Mouse (Mus musculus) embryonic facial prominence, embryonic 11.5 days (tissue): Measurements from ENCODE around the gene Ednra. TPM values are rescaled to one million over a fixed set of nuclear protein-coding genes. Genes with fewer than 3 reads are reported as not detected.

Experiments used
- ATAC-seq: fragments of 200-750 bp; cut with Nextera tagmentation; replicated peaks from 2 replicates; pipeline ENCODE4 v1.8.0; 2017; ENCODE audit warnings: low read depth; ENCODE audit not compliant: insufficient number of reproducible peaks, low FRiP score, low TSS enrichment
- DNase-seq: peaks from one replicate; pipeline ENCODE4 v3.0.0-alpha.2; 2015; ENCODE audit warnings: low spot score
- H3K27ac ChIP-seq: fragments of 300-500 bp; sonication (generic); replicated peaks from 2 replicates; pipeline ENCODE4 v1.5.1; 2014; ENCODE audit warnings: mild to moderate bottlenecking, low read depth, low read length, control low read depth
- H3K27me3 ChIP-seq: fragments of 300-500 bp; sonication (generic); 2 replicates; pipeline ENCODE4 v1.6.1; 2014; ENCODE audit warnings: mild to moderate bottlenecking, low read length, moderate library complexity, mixed read lengths; ENCODE audit not compliant: control insufficient read depth, insufficient read depth
- H3K36me3 ChIP-seq: fragments of 300-500 bp; sonication (generic); replicated peaks from 2 replicates; pipeline ENCODE4 v1.6.1; 2014; ENCODE audit warnings: low read depth, mild to moderate bottlenecking, low read length, moderate library complexity, mixed read lengths; ENCODE audit not compliant: control insufficient read depth, insufficient read depth
- H3K4me1 ChIP-seq: fragments of 300-500 bp; sonication (generic); 2 replicates; pipeline ENCODE4 v1.6.1; 2014; ENCODE audit warnings: low read length, mixed read lengths; ENCODE audit not compliant: control insufficient read depth, insufficient read depth
- H3K4me2 ChIP-seq: fragments of 300-500 bp; sonication (generic); 2 replicates; pipeline ENCODE4 v1.6.1; 2014; ENCODE audit warnings: low read depth, mild to moderate bottlenecking, control low read depth, low read length, moderate library complexity
- H3K4me3 ChIP-seq: fragments of 300-500 bp; sonication (generic); 2 replicates; pipeline ENCODE4 v1.5.1; 2014; ENCODE audit warnings: low read depth, low read length, control low read depth
- H3K9ac ChIP-seq: fragments of 300-500 bp; sonication (generic); replicated peaks from 2 replicates; pipeline ENCODE4 v1.6.1; 2014; ENCODE audit warnings: mild to moderate bottlenecking, control low read depth, low read length
- H3K9me3 ChIP-seq: fragments of 300-500 bp; sonication (generic); replicated peaks from 2 replicates; pipeline ENCODE4 v1.6.1; 2016; ENCODE audit warnings: mild to moderate bottlenecking, low read length, inconsistent platforms, mixed read lengths; ENCODE audit not compliant: control insufficient read depth
- WGBS: fragments of 180-500 bp; shearing (Covaris S2); extraction: QIAGEN DNeasy Blood & Tissue Kit; methylation state at CpG from one replicate; pipeline ENCODE4 v1.1.7; 2014; 5-methylcytosine and 5-hydroxymethylcytosine counted together
- polyA plus RNA-seq: library from polyadenylated mRNA; unstranded; fragments of >200 nt; fragmentation: Nextera tagmentation; extraction: Ambion mirVana; gene quantifications from 2 replicates; pipeline ENCODE4 v1.2.1, GENCODE M21; 2014

Ednra gene
- polyA plus RNA-seq, 1 experiment from 2014 or later: 60.4 TPM

- Histone ChIP-seq H3K4me2 (no peak overlapping the region), H3K4me3 (no peak overlapping the region), H3K27ac (no peak overlapping the region), H3K4me1 (no peaks in the 10 kb centered on the region), H3K36me3 (no peaks in the 10 kb centered on the region), H3K27me3 (no peaks in the 10 kb centered on the region), H3K9ac (no peak overlapping the region), H3K9me3 (0 out of 2 replicates have a peak, but pooled peaks cover 3% of the 10 kb centered on the region)
- DNase-seq (no peak), ATAC-seq (no peak)
- WGBS: 83% methylated on average over 9 of the region's 9 CpGs
Measured at GRCm38 (mm10) chr8:77737327-77737726, 13.1 kb upstream of the Ednra start.

- H3K27me3 ChIP-seq: no peaks in the 10 kb centered on the region
- 41% methylated on average over 2 of the region's 2 CpGs for WGBS
- H3K27ac ChIP-seq: no peak overlapping the region
Measured at GRCm38 (mm10) chr8:77733792-77734191, 9.5 kb upstream of the Ednra start.

GRCm38 (mm10) chr8:77732964-77733363, 8.7 kb upstream of the Ednra start:
- Histone ChIP-seq H3K4me2 (no peak overlapping the region), H3K4me3 (no peak overlapping the region), H3K36me3 (no peaks in the 10 kb centered on the region), H3K9ac (no peak overlapping the region), H3K27ac (no peak overlapping the region), H3K27me3 (no peaks in the 10 kb centered on the region), H3K9me3 (0 out of 2 replicates have a peak, but pooled peaks cover 3% of the 10 kb centered on the region), H3K4me1 (no peaks in the 10 kb centered on the region)
- no peak for ATAC-seq
- 75% methylated on average over 3 of the region's 3 CpGs for WGBS
- no peak for DNase-seq

More at GRCm38 (mm10) chr8:77733792-77734191, 9.5 kb upstream of the Ednra start:
- H3K9me3 ChIP-seq: 0 out of 2 replicates have a peak, but pooled peaks cover 3% of the 10 kb centered on the region
- no peak overlapping the region for H3K4me3 ChIP-seq
- H3K4me1 ChIP-seq: no peaks in the 10 kb centered on the region
- H3K9ac ChIP-seq: no peak overlapping the region
- DNase-seq: no peak
- H3K4me2 ChIP-seq: no peak overlapping the region
- H3K36me3 ChIP-seq: no peaks in the 10 kb centered on the region
- ATAC-seq: no peak

- H3K9ac ChIP-seq: no peak overlapping the region
- peaks cover 6% of the 10 kb centered on the region; the same call in 1 of the 2 replicates for H3K4me1 ChIP-seq
- H3K27me3 ChIP-seq: no peaks in the 10 kb centered on the region
- WGBS: 69% methylated on average over 5 of the region's 5 CpGs
- no peak overlapping the region for H3K27ac ChIP-seq
- no peaks in the 10 kb centered on the region for H3K36me3 ChIP-seq
- ATAC-seq (no peak), DNase-seq (no peak)
- no peaks in the 10 kb centered on the region for H3K9me3 ChIP-seq
- no peak overlapping the region for H3K4me3 ChIP-seq
- H3K4me2 ChIP-seq: no peak overlapping the region
Measured at GRCm38 (mm10) chr8:77725406-77725805, 1.1 kb upstream of the Ednra start.

GRCm38 (mm10) chr8:77723534-77724045, 674 bp downstream of the Ednra start:
- DNase-seq: no peak
- no peaks in the 10 kb centered on the region for H3K9me3 ChIP-seq
- H3K27ac ChIP-seq: peak overlapping the region; percentile 95
- peak overlapping the region; percentile 88 for H3K9ac ChIP-seq
- peaks cover 6% of the 10 kb centered on the region; the same call in 1 of the 2 replicates for H3K4me1 ChIP-seq
- no peaks in the 10 kb centered on the region for H3K27me3 ChIP-seq
- ATAC-seq: peak; percentile 76
- no peaks in the 10 kb centered on the region for H3K36me3 ChIP-seq
- WGBS: under 1% methylated on average over 16 of the region's 16 CpGs
- peak overlapping the region; percentile 69 for H3K4me3 ChIP-seq
- peak overlapping the region; percentile 74 for H3K4me2 ChIP-seq

GRCm38 (mm10) chr8:77723018-77723417, 1.2 kb downstream of the Ednra start:
- H3K4me1 ChIP-seq: peaks cover 6% of the 10 kb centered on the region; the same call in 1 of the 2 replicates
- H3K4me3 ChIP-seq: peak overlapping the region; percentile 69
- H3K27ac ChIP-seq: peak overlapping the region; percentile 95
- H3K4me2 ChIP-seq: peak overlapping the region; percentile 74
- H3K9me3 ChIP-seq: no peaks in the 10 kb centered on the region
- H3K9ac ChIP-seq: peak overlapping the region; percentile 88
- ATAC-seq (no peak), DNase-seq (no peak)
- H3K36me3 ChIP-seq: no peaks in the 10 kb centered on the region
- H3K27me3 ChIP-seq: no peaks in the 10 kb centered on the region
- 73% methylated on average over 4 of the region's 4 CpGs for WGBS

GRCm38 (mm10) chr8:77718933-77719332, 5.3 kb downstream of the Ednra start:
- H3K27ac ChIP-seq: no peak overlapping the region
- no peaks in the 10 kb centered on the region for H3K27me3 ChIP-seq
- H3K4me2 ChIP-seq: no peak overlapping the region
- WGBS: 68% methylated on average over 2 of the region's 2 CpGs
- peaks cover 3% of the 10 kb centered on the region for H3K4me1 ChIP-seq
- DNase-seq (no peak), ATAC-seq (no peak)
- no peaks in the 10 kb centered on the region for H3K36me3 ChIP-seq
- no peaks in the 10 kb centered on the region for H3K9me3 ChIP-seq
- H3K4me3 ChIP-seq: no peak overlapping the region
- H3K9ac ChIP-seq: no peak overlapping the region

GRCm38 (mm10) chr8:77717036-77717435, 7.2 kb downstream of the Ednra start:
- peaks cover 9% of the 10 kb centered on the region for H3K4me1 ChIP-seq
- H3K36me3 ChIP-seq: no peaks in the 10 kb centered on the region
- no peaks in the 10 kb centered on the region for H3K9me3 ChIP-seq
- no peak overlapping the region for H3K4me3 ChIP-seq
- ATAC-seq (peak; percentile 58; the same call in 1 of the 2 replicates), DNase-seq (no peak)
- H3K27ac ChIP-seq: 0 out of 2 replicates have a peak overlapping the region, but pooled peaks have one; percentile 3
- no peak overlapping the region; the same call in 1 of the 2 replicates for H3K4me2 ChIP-seq
- H3K9ac ChIP-seq: no peak overlapping the region; the same call in 1 of the 2 replicates
- H3K27me3 ChIP-seq: no peaks in the 10 kb centered on the region
- WGBS: 12% methylated on average over 2 of the region's 2 CpGs
